Mouse (Mus musculus) forebrain, embryonic 12.5 days (tissue): ENCODE data around the gene Slc35f3. TPM values are rescaled to one million over a fixed set of nuclear protein-coding genes. Genes with fewer than 3 reads are reported as not detected.
"Not testable (repeated sequence)": the region's sequence is repeated elsewhere in the genome, so short reads cannot be mapped to it uniquely, and the experiment has no call there.

ENCODE experiments used
- ATAC-seq: fragments of 200-750 bp; cut with Nextera tagmentation; 2 replicates; pipeline ENCODE4 v1.8.0; 2017; ENCODE audit warnings: moderate TSS enrichment; ENCODE audit not compliant: low FRiP score
- H3K27ac ChIP-seq: fragments of 300-500 bp; sonication (generic); 2 replicates; pipeline ENCODE4 v1.5.1; 2016; ENCODE audit warnings: mild to moderate bottlenecking
- H3K27me3 ChIP-seq: fragments of 300-500 bp; sonication (generic); 2 replicates; pipeline ENCODE4 v1.6.1; 2016; ENCODE audit warnings: mild to moderate bottlenecking
- H3K36me3 ChIP-seq: fragments of 300-500 bp; sonication (generic); replicated peaks from 2 replicates; pipeline ENCODE4 v1.6.1; 2016; ENCODE audit warnings: mild to moderate bottlenecking
- H3K4me1 ChIP-seq: fragments of 300-500 bp; sonication (generic); 2 replicates; pipeline ENCODE4 v1.6.1; 2016
- H3K4me2 ChIP-seq: fragments of 300-500 bp; sonication (generic); 2 replicates; pipeline ENCODE4 v1.6.1; 2016; ENCODE audit warnings: mild to moderate bottlenecking, moderate library complexity
- H3K4me3 ChIP-seq: fragments of 300-500 bp; sonication (generic); replicated peaks from 2 replicates; pipeline ENCODE4 v1.5.1; 2016; ENCODE audit warnings: mild to moderate bottlenecking
- H3K9ac ChIP-seq: fragments of 300-500 bp; sonication (generic); 2 replicates; pipeline ENCODE4 v1.6.1; 2016; ENCODE audit warnings: mild to moderate bottlenecking
- H3K9me3 ChIP-seq: fragments of 300-500 bp; sonication (generic); 2 replicates; pipeline ENCODE4 v1.6.1; 2016
- WGBS: fragments of 180-500 bp; shearing (Covaris S2); methylation state at CpG from one replicate; pipeline ENCODE4 v1.1.7; 2016; 5-methylcytosine and 5-hydroxymethylcytosine counted together
- polyA plus RNA-seq: library from polyadenylated mRNA; unstranded; fragments of >200 nt; fragmentation: Nextera tagmentation; extraction: Ambion mirVana; gene quantifications from 2 replicates; pipeline ENCODE4 v1.2.1, GENCODE M21; 2016

The Slc35f3 gene
- polyA plus RNA-seq, 1 experiment from 2014 or later = 0.15 TPM

DNA sequence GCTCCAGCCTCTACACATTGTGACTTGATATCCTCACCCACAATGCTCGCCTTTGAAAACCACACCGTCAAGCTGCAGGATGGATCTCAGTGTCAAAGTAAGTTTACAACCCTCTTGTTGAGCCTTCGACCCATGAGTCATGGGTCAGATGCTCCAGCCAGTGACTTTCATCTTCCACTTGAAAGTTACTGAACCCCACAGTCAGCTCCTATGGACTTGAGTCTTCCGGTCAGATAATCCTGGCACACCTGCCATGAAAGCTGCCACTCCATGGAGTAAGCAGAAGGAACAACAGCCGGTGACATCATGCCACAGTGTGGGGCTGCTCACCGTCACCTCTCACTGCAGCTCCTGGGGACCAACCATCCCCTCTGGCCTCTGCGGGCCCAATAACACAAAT is 82.9 kb downstream of the Slc35f3 start:
- Histone ChIP-seq H3K27ac (no peak overlapping the region), H3K4me2 (no peak overlapping the region), H3K27me3 (peaks cover 7% of the 10 kb centered on the region; the same call in 1 of the 2 replicates), H3K4me1 (no peaks in the 10 kb centered on the region), H3K9ac (no peak overlapping the region), H3K4me3 (no peak overlapping the region), H3K9me3 (no peaks in the 10 kb centered on the region), H3K36me3 (no peaks in the 10 kb centered on the region)
- WGBS = 81% methylated on average over 7 of the region's 7 CpGs
- no peak for ATAC-seq

DNA sequence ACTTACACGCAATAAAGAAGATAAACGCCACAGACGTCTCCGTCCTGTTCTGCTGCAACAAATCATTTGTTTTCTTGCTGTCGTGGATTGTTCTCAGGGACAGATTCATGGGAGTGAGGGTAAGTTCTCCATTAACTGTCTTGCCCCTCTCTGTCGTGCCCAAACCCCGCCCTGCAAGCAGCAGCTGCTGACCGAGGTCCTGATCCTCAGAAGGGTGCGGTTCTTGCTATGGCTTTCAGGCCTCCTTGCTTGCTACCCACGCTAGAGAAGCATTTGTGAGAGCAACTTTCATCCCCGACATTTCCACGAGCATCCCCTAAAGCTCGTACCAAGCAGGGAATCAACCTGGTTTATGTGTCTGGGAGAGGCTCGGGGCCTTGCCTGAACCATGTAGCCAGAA is 83.9 kb downstream of the Slc35f3 start:
- Histone ChIP-seq H3K36me3 (no peaks in the 10 kb centered on the region), H3K9ac (no peak overlapping the region), H3K4me2 (no peak overlapping the region), H3K9me3 (no peaks in the 10 kb centered on the region), H3K27me3 (peaks cover 7% of the 10 kb centered on the region; the same call in 1 of the 2 replicates), H3K4me3 (no peak overlapping the region), H3K27ac (no peak overlapping the region), H3K4me1 (no peaks in the 10 kb centered on the region)
- ATAC-seq = no peak
- 44% methylated on average over 14 of the region's 14 CpGs for WGBS

DNA sequence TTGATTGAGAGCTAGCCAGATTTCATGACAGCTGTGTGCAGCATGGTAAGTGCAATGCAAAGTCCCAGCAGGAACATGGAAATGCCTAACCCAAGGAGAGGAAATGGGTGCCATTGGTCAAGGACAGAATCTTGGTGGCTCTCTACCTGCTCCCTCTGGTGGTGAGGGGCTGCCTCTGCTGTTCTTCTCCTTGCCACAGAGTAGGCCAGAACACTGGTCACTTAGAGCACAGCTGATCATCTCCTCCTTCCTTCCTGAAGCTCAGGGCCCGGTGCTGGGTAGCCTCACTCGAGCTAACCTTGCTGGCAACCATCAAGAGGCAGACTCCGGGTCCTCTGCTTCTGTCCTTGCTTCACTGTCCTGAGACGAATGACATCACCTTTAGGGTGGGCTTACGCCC is 84.4 kb downstream of the Slc35f3 start:
- ATAC-seq = no peak
- H3K4me3 ChIP-seq = no peak overlapping the region
- H3K27me3 ChIP-seq = peaks cover 7% of the 10 kb centered on the region; the same call in 1 of the 2 replicates
- no peak overlapping the region for H3K27ac ChIP-seq
- no peak overlapping the region for H3K9ac ChIP-seq
- no peaks in the 10 kb centered on the region for H3K4me1 ChIP-seq
- H3K4me2 ChIP-seq = no peak overlapping the region
- H3K9me3 ChIP-seq = no peaks in the 10 kb centered on the region
- H3K36me3 ChIP-seq = no peaks in the 10 kb centered on the region
- WGBS = 62% methylated on average over 5 of the region's 5 CpGs

DNA sequence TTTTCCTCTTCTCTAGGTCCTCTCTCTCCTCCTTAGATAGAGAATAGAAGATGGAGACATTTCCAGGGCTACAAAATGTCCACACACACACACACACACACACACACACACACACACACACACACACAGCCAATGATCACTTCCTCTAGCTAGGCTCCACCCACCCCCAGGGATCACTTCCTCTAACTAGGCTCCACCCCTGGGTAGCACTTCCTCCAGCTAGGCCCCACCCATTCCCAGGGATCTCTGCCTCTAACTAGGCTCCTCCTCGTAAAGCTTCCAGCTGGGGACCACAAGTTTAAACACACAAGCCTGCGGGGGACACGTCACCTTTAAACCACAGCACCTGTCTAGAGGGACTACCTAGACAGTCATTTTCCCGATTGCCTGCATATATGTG is 89.2 kb downstream of the Slc35f3 start:
- H3K4me2 ChIP-seq = no peak overlapping the region
- no peaks in the 10 kb centered on the region for H3K4me1 ChIP-seq
- no peaks in the 10 kb centered on the region; the same call in 1 of the 2 replicates for H3K27me3 ChIP-seq
- ATAC-seq = no peak
- H3K9me3 ChIP-seq = no peaks in the 10 kb centered on the region
- H3K27ac ChIP-seq = no peak overlapping the region
- H3K36me3 ChIP-seq = no peaks in the 10 kb centered on the region
- H3K9ac ChIP-seq = no peak overlapping the region
- WGBS = 87% methylated on average over 4 of the region's 4 CpGs
- no peak overlapping the region for H3K4me3 ChIP-seq

DNA sequence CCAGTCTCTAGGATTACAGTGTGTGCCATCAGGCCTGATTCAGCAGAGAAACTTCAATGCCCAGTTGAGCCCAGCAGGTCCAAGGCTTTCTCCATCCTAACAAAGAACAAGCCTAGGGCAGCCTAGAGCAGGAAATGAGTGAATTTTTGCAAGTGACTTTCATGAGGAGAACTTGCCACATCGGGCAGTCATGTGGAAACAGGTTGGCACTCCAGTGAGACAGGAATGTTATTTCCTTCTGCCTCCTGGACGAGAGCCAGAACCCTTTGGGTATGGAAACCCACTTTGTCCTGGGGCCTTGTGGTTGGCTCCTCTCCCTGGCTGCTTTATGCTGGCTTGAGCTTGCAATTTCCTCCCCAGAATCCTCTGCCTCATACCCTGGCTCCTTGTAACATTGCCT is 93.2 kb downstream of the Slc35f3 start:
- Histone ChIP-seq H3K4me3 (no peak overlapping the region), H3K27me3 (no peaks in the 10 kb centered on the region), H3K4me2 (no peak overlapping the region), H3K36me3 (no peaks in the 10 kb centered on the region), H3K9me3 (no peaks in the 10 kb centered on the region), H3K9ac (no peak overlapping the region), H3K27ac (no peak overlapping the region), H3K4me1 (peaks cover 8% of the 10 kb centered on the region)
- ATAC-seq = no peak
- 59% methylated on average over 2 of the region's 2 CpGs for WGBS

DNA sequence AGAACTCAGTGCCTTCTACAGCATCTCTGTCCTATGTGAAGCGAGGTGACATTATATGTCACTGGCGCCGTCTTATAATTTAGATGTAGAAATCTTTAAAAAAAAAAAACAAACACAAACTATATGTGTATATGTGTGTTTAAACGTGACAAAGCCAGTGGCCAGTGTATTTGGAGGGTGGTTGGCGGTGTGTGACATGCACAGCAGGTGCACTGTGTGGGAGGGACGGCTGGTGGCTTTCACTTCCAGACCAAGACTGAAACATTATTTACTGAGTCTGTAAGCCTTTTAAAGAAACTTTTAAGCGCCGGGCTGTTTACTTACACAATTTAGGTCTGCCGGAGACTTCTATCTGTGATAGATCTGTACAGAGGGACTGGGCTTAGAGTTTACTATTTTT is 97.0 kb downstream of the Slc35f3 start:
- no peaks in the 10 kb centered on the region for H3K27me3 ChIP-seq

DNA sequence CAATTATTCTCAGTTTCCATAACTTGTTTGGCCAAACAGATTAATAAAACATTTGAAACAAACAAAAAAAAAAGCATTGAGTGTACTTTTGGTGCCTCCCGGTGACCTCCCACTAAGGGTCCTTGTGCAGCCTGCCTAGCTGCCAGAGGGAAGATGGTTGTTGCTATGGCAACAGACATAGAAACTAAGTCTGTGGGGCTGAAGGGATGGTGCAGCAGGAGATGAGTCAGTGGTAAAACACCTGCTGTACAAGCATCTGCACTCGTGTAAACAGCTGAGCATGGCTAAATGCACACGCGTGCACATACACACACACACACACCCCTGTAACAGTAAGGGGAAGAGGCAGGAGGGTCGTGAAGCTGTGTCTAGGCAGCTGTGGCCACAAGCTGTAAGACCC is 97.6 kb downstream of the Slc35f3 start:
- Histone ChIP-seq H3K4me2 (no peak overlapping the region), H3K9ac (no peak overlapping the region), H3K4me3 (no peak overlapping the region), H3K9me3 (no peaks in the 10 kb centered on the region), H3K36me3 (no peaks in the 10 kb centered on the region), H3K27ac (no peak overlapping the region), H3K27me3 (no peaks in the 10 kb centered on the region), H3K4me1 (peaks cover 8% of the 10 kb centered on the region)
- WGBS = 60% methylated on average over 5 of the region's 5 CpGs
- ATAC-seq = no peak

More for the DNA sequence above, 97.0 kb downstream of the Slc35f3 start:
- no peak overlapping the region for H3K27ac ChIP-seq
- no peak overlapping the region for H3K4me3 ChIP-seq
- no peaks in the 10 kb centered on the region for H3K9me3 ChIP-seq
- H3K4me1 ChIP-seq = peaks cover 8% of the 10 kb centered on the region
- no peaks in the 10 kb centered on the region for H3K36me3 ChIP-seq
- no peak for ATAC-seq
- 76% methylated on average over 9 of the region's 9 CpGs for WGBS
- no peak overlapping the region for H3K9ac ChIP-seq
- H3K4me2 ChIP-seq = no peak overlapping the region

DNA sequence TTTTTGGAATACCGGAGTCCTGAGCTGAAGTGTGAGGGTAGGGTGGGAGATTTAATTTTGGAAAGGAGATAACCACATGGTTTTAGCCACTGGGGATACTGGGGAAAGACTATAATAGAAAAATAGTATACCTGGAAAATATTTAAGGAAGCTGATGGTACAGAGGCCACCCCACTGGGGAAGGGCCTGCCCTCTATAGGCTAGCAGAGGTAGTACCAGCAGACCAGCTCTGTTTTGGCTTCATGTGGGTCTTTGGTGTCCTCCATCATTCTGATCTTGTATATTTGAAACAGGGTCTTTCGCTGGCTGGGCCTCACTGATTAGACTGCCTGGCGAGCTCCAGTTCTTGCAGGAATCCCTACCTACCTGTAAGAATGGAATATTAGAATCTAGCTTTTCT is 100.0 kb downstream of the Slc35f3 start:
- Histone ChIP-seq H3K4me3 (no peak overlapping the region), H3K9me3 (no peaks in the 10 kb centered on the region), H3K27ac (no peak overlapping the region), H3K27me3 (no peaks in the 10 kb centered on the region), H3K9ac (no peak overlapping the region), H3K4me2 (no peak overlapping the region), H3K36me3 (no peaks in the 10 kb centered on the region), H3K4me1 (peaks cover 8% of the 10 kb centered on the region)
- no peak for ATAC-seq
- WGBS = 74% methylated on average over 3 of the region's 3 CpGs

DNA sequence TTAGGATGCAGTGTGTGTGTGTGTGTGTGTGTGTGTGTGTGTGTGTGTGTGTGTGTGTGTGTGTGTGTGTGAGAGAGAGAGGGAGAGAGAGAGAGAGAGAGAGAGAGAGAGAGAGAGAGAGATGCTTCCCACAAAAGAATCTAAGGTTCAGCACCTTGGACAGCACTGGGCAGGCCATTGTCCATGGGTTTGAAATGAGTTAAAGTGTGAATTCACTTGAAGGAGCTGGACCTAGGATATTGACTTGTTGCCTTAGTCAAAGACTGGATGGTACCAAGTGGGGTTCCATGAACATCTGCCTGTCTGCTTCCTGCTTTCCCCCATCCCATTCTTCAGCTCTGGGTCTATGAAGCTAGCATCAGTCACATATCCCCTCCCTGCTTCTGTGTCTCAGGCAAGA is 106.2 kb downstream of the Slc35f3 start:
- H3K9me3 ChIP-seq, H3K27me3 ChIP-seq, H3K9ac ChIP-seq, H3K36me3 ChIP-seq, ATAC-seq, H3K4me2 ChIP-seq, H3K4me1 ChIP-seq, H3K27ac ChIP-seq, H3K4me3 ChIP-seq: not testable (repeated sequence)

DNA sequence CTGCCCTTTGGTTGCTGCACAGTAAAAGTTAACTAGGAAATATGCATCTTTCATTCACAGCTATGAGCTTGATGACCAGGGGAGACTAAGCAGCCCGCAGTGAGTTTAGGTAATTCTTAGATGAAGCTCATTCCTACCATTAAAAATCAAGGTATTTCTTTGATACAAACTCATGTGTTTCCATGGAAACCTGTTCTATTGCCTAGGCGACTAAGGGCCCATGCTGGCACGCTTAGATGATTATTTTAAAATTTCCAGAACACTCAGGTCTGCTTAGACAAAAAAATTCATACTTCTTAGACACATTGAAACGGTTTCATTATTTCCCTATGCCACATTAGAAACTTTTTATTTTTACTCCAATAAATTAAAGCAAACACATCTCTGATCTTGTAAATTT is 106.7 kb downstream of the Slc35f3 start:
- Histone ChIP-seq H3K9ac (no peak overlapping the region), H3K4me3 (no peak overlapping the region), H3K4me1 (no peaks in the 10 kb centered on the region), H3K4me2 (no peak overlapping the region), H3K9me3 (no peaks in the 10 kb centered on the region), H3K27ac (no peak overlapping the region), H3K36me3 (no peaks in the 10 kb centered on the region), H3K27me3 (no peaks in the 10 kb centered on the region)
- ATAC-seq = no peak
- 82% methylated on average over 4 of the region's 4 CpGs for WGBS

DNA sequence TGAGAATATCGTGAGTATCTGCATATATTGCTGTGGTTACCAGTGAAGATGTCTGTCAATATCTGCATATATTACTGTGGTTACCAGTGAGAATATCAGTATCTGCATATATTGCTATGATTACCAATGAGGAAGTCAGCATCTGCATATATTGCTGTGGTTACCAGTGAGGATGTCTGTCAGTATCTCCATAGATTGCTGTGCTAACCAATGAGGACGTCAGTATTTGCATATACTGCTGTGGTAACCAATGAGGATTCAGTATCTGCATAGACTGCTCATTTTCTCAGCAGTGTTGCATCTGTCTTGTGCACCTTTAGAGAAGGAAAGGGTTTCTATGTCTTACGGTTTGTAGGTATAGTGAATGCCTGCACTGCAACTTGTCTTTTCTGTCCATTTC is 122.5 kb downstream of the Slc35f3 start:
- WGBS = 81% methylated on average over 3 of the region's 3 CpGs

DNA sequence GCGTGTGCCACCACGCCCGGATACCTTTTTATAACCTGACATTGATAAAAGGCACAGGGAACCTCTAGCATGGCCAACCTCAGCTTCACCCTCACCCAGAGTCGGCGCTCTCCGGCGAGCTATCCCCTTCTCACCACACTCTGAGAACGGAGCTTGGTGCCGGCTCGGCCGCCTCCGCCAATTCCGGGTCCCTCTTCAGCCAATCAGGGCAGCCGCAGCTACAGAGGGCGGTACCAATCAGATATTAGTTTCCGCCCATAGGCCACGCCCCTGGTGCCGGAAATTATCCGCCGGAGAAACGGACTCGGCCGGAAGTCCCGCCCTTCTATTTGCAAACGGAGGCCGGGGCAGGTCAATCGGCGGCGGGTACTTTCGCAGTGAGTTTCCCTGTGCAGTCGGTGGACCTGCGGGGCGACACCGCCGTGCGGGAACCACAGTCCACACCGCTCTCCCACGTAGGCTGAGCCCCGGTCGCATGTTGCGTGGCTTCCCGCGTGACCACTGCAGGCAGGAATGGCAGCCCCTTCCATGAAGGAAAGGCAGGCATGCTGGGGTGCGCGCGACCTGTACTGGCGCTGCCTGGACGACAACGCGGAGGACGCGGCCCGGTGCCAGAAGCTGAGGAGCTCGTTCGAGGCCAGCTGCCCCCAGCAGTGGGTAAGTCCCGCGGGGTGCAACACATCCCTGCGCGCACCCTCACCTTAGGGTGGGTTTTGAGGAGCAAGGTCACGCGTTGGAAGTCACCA is 124.0 kb downstream of the Slc35f3 start, which contains the start of gene Coa6:
Gene Coa6 (plus strand): TSS at position 342 of the 746 bp plus-strand sequence.
- Histone ChIP-seq H3K9ac (peak within 1 kb of the TSS; percentile 89), H3K27me3 (no peaks in the 10 kb centered on the region), H3K4me2 (peak within 1 kb of the TSS; percentile 96), H3K4me1 (peaks cover 18% of the 10 kb centered on the region), H3K27ac (peak within 1 kb of the TSS; percentile 81), H3K36me3 (peaks cover 16% of the 10 kb centered on the region), H3K4me3 (peak within 1 kb of the TSS; percentile 87), H3K9me3 (no peaks in the 10 kb centered on the region)
- WGBS = under 1% methylated on average over 61 of the region's 61 CpGs
- peak; percentile 99 for ATAC-seq

More for the DNA sequence above, 122.5 kb downstream of the Slc35f3 start:
- H3K9ac ChIP-seq = no peak overlapping the region
- H3K27me3 ChIP-seq = no peaks in the 10 kb centered on the region
- peaks cover 2% of the 10 kb centered on the region for H3K36me3 ChIP-seq
- no peaks in the 10 kb centered on the region for H3K9me3 ChIP-seq
- no peak for ATAC-seq
- peaks cover 18% of the 10 kb centered on the region for H3K4me1 ChIP-seq
- no peak overlapping the region for H3K4me2 ChIP-seq
- H3K27ac ChIP-seq = no peak overlapping the region
- no peak overlapping the region for H3K4me3 ChIP-seq

DNA sequence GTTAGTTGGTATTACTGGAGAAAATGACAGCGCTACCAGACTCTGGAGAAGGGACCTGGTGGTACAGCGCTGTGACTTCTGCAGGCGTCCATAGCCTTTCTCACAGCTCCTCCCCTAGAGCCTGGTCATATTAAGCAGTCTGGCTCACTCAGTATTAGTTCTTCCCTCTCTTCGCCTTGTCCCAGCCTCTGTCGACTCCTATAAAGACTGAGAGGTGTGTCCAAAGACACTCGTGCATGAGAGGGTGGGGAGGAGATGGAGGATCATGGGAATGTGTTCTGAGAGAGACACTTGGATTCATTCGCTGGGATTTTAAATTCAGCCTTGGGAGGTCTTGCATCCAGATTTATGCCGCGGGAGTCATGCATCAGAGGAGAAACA is 124.6 kb downstream of the Slc35f3 start:
- Histone ChIP-seq H3K27me3 (no peaks in the 10 kb centered on the region), H3K4me3 (peak overlapping the region; percentile 87), H3K9me3 (no peaks in the 10 kb centered on the region), H3K4me1 (peaks cover 18% of the 10 kb centered on the region), H3K36me3 (peaks cover 22% of the 10 kb centered on the region), H3K9ac (peak overlapping the region; percentile 89), H3K4me2 (peak overlapping the region; percentile 96), H3K27ac (peak overlapping the region; percentile 81; the same call in 1 of the 2 replicates)
- WGBS = 15% methylated on average over 9 of the region's 9 CpGs
- peak; percentile 40 for ATAC-seq
